Mouse (Mus musculus) hindbrain, embryonic 14.5 days (tissue): ENCODE results near the gene Pld5. TPM values are rescaled to one million over a fixed set of nuclear protein-coding genes. Genes with fewer than 3 reads are reported as not detected.

Source experiments
- ATAC-seq: fragments of 200-750 bp; cut with Nextera tagmentation; 2 replicates; pipeline ENCODE4 v1.8.0; 2017; ENCODE audit warnings: moderate number of reproducible peaks, mild to moderate bottlenecking, moderate TSS enrichment, moderate library complexity; ENCODE audit not compliant: low FRiP score
- DNase-seq: peaks from one replicate; pipeline ENCODE4 v3.0.0-alpha.2; 2015; ENCODE audit warnings: low spot score
- H3K27ac ChIP-seq: fragments of 300-500 bp; sonication (generic); 2 replicates; pipeline ENCODE4 v1.5.1; 2014; ENCODE audit warnings: mild to moderate bottlenecking, moderate library complexity
- H3K27me3 ChIP-seq: fragments of 300-500 bp; sonication (generic); 2 replicates; pipeline ENCODE4 v1.6.1; 2014; ENCODE audit warnings: mild to moderate bottlenecking, low read length, mixed read lengths; ENCODE audit not compliant: control insufficient read depth, insufficient read depth
- H3K36me3 ChIP-seq: fragments of 300-500 bp; sonication (generic); replicated peaks from 2 replicates; pipeline ENCODE4 v1.6.1; 2014; ENCODE audit not compliant: control insufficient read depth, insufficient read depth
- H3K4me1 ChIP-seq: fragments of 300-500 bp; sonication (generic); replicated peaks from 2 replicates; pipeline ENCODE4 v1.6.1; 2014; ENCODE audit warnings: antibody characterized with exemption, low read length, mixed read lengths; ENCODE audit not compliant: control insufficient read depth, insufficient read depth
- H3K4me2 ChIP-seq: fragments of 300-500 bp; sonication (generic); replicated peaks from 2 replicates; pipeline ENCODE4 v1.6.1; 2014; ENCODE audit warnings: mild to moderate bottlenecking, moderate library complexity
- H3K4me3 ChIP-seq: fragments of 300-500 bp; sonication (generic); replicated peaks from 2 replicates; pipeline ENCODE4 v1.5.1; 2014; ENCODE audit warnings: mild to moderate bottlenecking, low read length
- H3K9ac ChIP-seq: fragments of 300-500 bp; sonication (generic); 2 replicates; pipeline ENCODE4 v1.6.1; 2014
- H3K9me3 ChIP-seq: fragments of 300-500 bp; sonication (generic); 2 replicates; pipeline ENCODE4 v1.6.1; 2016; ENCODE audit warnings: low read length; ENCODE audit not compliant: control insufficient read depth
- WGBS: fragments of 180-500 bp; shearing (Covaris S2); extraction: QIAGEN DNeasy Blood & Tissue Kit; methylation state at CpG from one replicate; pipeline ENCODE4 v1.1.7; 2014; 5-methylcytosine and 5-hydroxymethylcytosine counted together
- polyA plus RNA-seq: library from polyadenylated mRNA; unstranded; fragments of >200 nt; fragmentation: Nextera tagmentation; extraction: Ambion mirVana; gene quantifications from 2 replicates; pipeline ENCODE4 v1.2.1, GENCODE M21; 2014

Gene Pld5
- polyA plus RNA-seq, 1 experiment from 2014 or later = 5.5 TPM

GRCm38 (mm10) chr1:176194727-176195126 is 80.4 kb downstream of the Pld5 start:
- no peak overlapping the region for H3K27ac ChIP-seq
- H3K4me3 ChIP-seq = no peak overlapping the region
- no peak overlapping the region for H3K4me2 ChIP-seq
- no peaks in the 10 kb centered on the region for H3K9me3 ChIP-seq
- H3K4me1 ChIP-seq = no peaks in the 10 kb centered on the region
- no peak for ATAC-seq
- H3K36me3 ChIP-seq = no peaks in the 10 kb centered on the region
- no peak overlapping the region for H3K9ac ChIP-seq
- no peak for DNase-seq
- H3K27me3 ChIP-seq = no peaks in the 10 kb centered on the region
- 81% methylated on average over 2 of the region's 2 CpGs for WGBS

GRCm38 (mm10) chr1:176183991-176184390 is 91.1 kb downstream of the Pld5 start:
- ATAC-seq = no peak
- 68% methylated on average over 6 of the region's 6 CpGs for WGBS
- Histone ChIP-seq H3K4me3 (no peak overlapping the region), H3K9me3 (no peaks in the 10 kb centered on the region), H3K27me3 (no peaks in the 10 kb centered on the region), H3K27ac (no peak overlapping the region), H3K4me2 (no peak overlapping the region), H3K36me3 (no peaks in the 10 kb centered on the region), H3K4me1 (no peaks in the 10 kb centered on the region), H3K9ac (no peak overlapping the region)
- DNase-seq = no peak

- Histone ChIP-seq H3K27me3 (no peaks in the 10 kb centered on the region), H3K4me1 (no peaks in the 10 kb centered on the region), H3K9ac (no peak overlapping the region), H3K4me3 (no peak overlapping the region), H3K4me2 (no peak overlapping the region), H3K36me3 (no peaks in the 10 kb centered on the region), H3K27ac (no peak overlapping the region), H3K9me3 (no peaks in the 10 kb centered on the region)
- ATAC-seq (no peak), DNase-seq (no peak)
- WGBS = 67% methylated on average over 1 of the region's 1 CpGs
Measured at GRCm38 (mm10) chr1:176174971-176175370, 100.1 kb downstream of the Pld5 start.

GRCm38 (mm10) chr1:176167784-176168183 is 107.3 kb downstream of the Pld5 start:
- Histone ChIP-seq H3K4me2 (no peak overlapping the region), H3K4me1 (peaks cover 8% of the 10 kb centered on the region; the same call in 1 of the 2 replicates), H3K4me3 (no peak overlapping the region), H3K9me3 (no peaks in the 10 kb centered on the region), H3K27ac (no peak overlapping the region), H3K9ac (no peak overlapping the region), H3K36me3 (no peaks in the 10 kb centered on the region), H3K27me3 (no peaks in the 10 kb centered on the region)
- WGBS = 56% methylated on average over 5 of the region's 5 CpGs
- DNase-seq (no peak), ATAC-seq (no peak)

GRCm38 (mm10) chr1:176167114-176167513 is 108.0 kb downstream of the Pld5 start:
- H3K4me1 ChIP-seq = peaks cover 8% of the 10 kb centered on the region; the same call in 1 of the 2 replicates
- DNase-seq (no peak), ATAC-seq (no peak)
- H3K9me3 ChIP-seq = no peaks in the 10 kb centered on the region
- 44% methylated on average over 2 of the region's 2 CpGs for WGBS
- no peaks in the 10 kb centered on the region for H3K27me3 ChIP-seq
- no peak overlapping the region for H3K4me2 ChIP-seq
- H3K9ac ChIP-seq = no peak overlapping the region
- no peak overlapping the region for H3K27ac ChIP-seq
- no peak overlapping the region for H3K4me3 ChIP-seq
- no peaks in the 10 kb centered on the region for H3K36me3 ChIP-seq

- no peaks in the 10 kb centered on the region for H3K36me3 ChIP-seq
- H3K4me2 ChIP-seq = no peak overlapping the region
- ATAC-seq (no peak), DNase-seq (no peak)
- H3K27me3 ChIP-seq = no peaks in the 10 kb centered on the region
- H3K4me1 ChIP-seq = no peaks in the 10 kb centered on the region
- 84% methylated on average over 6 of the region's 6 CpGs for WGBS
- H3K9me3 ChIP-seq = peaks cover 10% of the 10 kb centered on the region
- H3K4me3 ChIP-seq = no peak overlapping the region
- H3K27ac ChIP-seq = no peak overlapping the region
- H3K9ac ChIP-seq = no peak overlapping the region
Measured at GRCm38 (mm10) chr1:176145306-176145705, 129.8 kb downstream of the Pld5 start.

GRCm38 (mm10) chr1:176134379-176134778 is 140.7 kb downstream of the Pld5 start:
- Histone ChIP-seq H3K27ac (no peak overlapping the region), H3K27me3 (no peaks in the 10 kb centered on the region), H3K9me3 (no peaks in the 10 kb centered on the region), H3K4me3 (no peak overlapping the region), H3K9ac (no peak overlapping the region), H3K4me1 (no peaks in the 10 kb centered on the region), H3K36me3 (no peaks in the 10 kb centered on the region), H3K4me2 (no peak overlapping the region)
- 87% methylated on average over 8 of the region's 8 CpGs for whole genome bisulfite sequencing
- ATAC-seq (no peak), DNase-seq (no peak)

- Histone ChIP-seq H3K9me3 (no peaks in the 10 kb centered on the region), H3K4me1 (no peaks in the 10 kb centered on the region), H3K4me3 (no peak overlapping the region), H3K4me2 (no peak overlapping the region), H3K27ac (no peak overlapping the region), H3K36me3 (no peaks in the 10 kb centered on the region), H3K9ac (no peak overlapping the region), H3K27me3 (no peaks in the 10 kb centered on the region)
- 72% methylated on average over 2 of the region's 2 CpGs for WGBS
- no peak for ATAC-seq
- no peak for DNase-seq
Measured at GRCm38 (mm10) chr1:176125771-176126170, 149.3 kb downstream of the Pld5 start.

GRCm38 (mm10) chr1:176124441-176124840 is 150.7 kb downstream of the Pld5 start:
- H3K4me2 ChIP-seq = no peak overlapping the region
- H3K4me1 ChIP-seq = no peaks in the 10 kb centered on the region
- ATAC-seq (no peak), DNase-seq (no peak)
- no peaks in the 10 kb centered on the region for H3K36me3 ChIP-seq
- H3K27me3 ChIP-seq = no peaks in the 10 kb centered on the region
- H3K9me3 ChIP-seq = no peaks in the 10 kb centered on the region
- WGBS = 80% methylated on average over 8 of the region's 8 CpGs
- no peak overlapping the region for H3K4me3 ChIP-seq
- no peak overlapping the region for H3K27ac ChIP-seq
- H3K9ac ChIP-seq = no peak overlapping the region

- DNase-seq (no peak), ATAC-seq (no peak)
- 72% methylated on average over 2 of the region's 2 CpGs for WGBS
Measured at GRCm38 (mm10) chr1:176123781-176124180, 151.3 kb downstream of the Pld5 start.

More at GRCm38 (mm10) chr1:176123781-176124180, 151.3 kb downstream of the Pld5 start:
- Histone ChIP-seq H3K36me3 (no peaks in the 10 kb centered on the region), H3K4me2 (no peak overlapping the region), H3K9me3 (no peaks in the 10 kb centered on the region), H3K9ac (no peak overlapping the region), H3K27me3 (no peaks in the 10 kb centered on the region), H3K4me3 (no peak overlapping the region), H3K4me1 (no peaks in the 10 kb centered on the region), H3K27ac (no peak overlapping the region)
